Mouse (Mus musculus) heart, postnatal 4 days (tissue): ENCODE results near the gene Cdc26. TPM values are rescaled to one million over a fixed set of nuclear protein-coding genes. Genes with fewer than 3 reads are reported as not detected.

Experiments used
- DNase-seq: peaks from one replicate; pipeline ENCODE4 v3.0.0; 2021
- total RNA-seq, 2 experiments: library from RNA; stranded (reverse); gene quantifications; 2 replicates each; pipeline ENCODE4 v1.2.3; 2021

Cdc26 gene
- 10 to 100 TPM; 58.0 to 61.1 TPM for total RNA-seq

DNA sequence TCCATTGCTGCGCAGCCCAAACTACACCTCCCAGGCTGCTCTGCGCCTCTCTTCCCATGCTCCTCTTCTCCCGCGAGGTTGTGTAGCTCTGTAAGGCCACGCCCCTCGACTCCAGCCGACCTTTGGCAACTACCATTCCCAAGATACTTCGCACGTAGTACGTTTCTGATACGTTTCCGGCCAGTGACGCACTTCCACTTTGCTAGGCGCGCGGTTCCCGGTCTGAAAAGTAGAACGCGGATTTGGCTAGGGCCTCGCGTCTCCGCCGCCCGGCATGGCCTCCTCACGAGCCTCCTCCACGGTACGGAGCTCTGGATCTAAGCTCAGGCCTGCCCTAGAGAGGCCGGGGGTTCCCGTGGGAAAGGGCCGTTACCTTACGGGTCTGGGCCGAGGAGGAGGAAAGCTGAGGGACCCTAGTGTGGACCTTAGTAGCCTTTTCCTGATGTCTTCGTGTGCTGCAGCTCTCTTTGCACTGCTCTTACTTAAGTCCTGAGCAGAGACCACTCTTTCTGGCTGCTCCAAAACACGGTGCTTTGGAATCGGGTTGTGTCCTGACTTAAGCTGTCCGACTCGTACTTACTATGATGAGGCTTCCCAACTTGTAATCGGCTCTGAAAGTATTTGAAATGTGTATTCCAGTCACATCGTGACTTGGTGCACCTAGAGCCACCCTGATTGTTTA is at the start of gene Cdc26, which contains the start of gene Prpf4:
Gene Cdc26, minus strand, starts transcription at position 42 of the 682 bp plus-strand sequence.
Gene Prpf4, plus strand, starts transcription at position 197 of the 682 bp plus-strand sequence.
- DNase-seq: peak; percentile 98

DNA sequence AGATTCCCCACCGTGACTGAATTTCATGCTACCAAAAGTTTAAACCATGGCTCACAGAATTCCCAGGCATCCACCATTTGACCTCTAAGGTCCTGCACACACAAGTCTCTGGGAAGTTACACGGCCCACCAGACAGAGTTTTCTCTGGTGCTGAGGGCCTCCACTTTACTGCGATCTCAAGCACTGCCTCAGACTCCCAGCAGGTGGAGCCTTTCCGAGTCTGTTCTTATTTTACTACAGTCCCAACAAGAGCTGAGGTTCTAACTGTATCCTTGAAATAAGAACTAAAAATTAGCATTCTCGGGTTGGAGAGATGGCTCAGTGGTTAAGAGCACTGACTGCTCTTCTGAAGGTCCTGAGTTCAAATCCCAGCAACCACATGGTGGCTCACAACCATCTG is 46.6 kb upstream of the Cdc26 start:
- peak; percentile 60 for DNase-seq

DNA sequence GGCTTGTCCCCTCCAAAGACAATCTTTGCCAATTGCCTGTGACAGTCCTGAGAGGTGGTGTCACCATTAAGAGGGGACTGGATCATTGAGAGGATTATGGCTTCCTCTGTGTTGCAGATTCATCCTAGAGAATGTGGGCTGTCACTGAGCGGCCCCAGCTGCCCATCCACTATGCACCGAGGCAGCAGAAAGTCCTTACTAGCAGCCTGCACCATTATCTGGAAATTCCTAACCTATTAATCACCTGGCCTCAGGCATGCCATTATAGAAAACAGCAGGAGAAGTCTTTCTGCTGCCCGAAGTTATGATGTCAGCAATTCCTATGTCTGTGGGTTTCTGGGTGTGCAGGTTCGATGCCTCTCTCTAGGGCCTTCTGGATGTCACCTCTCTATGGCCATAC is 32.5 kb upstream of the Cdc26 start:
- no peak for DNase-seq

DNA sequence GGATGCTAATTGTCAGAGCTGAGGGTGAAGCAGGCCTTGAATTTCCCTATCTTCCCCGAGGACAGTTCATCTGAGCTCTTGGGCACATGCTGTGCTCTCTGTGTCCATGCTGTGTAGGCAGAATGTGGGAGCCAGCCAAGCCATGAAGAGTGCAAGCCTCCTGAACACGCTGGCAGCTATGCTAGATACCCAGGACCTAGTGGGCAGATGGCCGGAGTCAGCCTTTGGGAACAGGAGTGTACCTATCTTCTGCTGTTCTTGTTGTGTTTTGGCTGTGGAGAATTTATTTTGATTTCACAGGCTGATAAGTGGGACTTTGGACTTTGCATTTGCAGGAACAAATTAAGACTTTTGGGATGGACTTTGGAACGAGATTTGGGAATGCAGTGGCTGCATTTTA is 32.1 kb upstream of the Cdc26 start:
- no peak for DNase-seq

DNA sequence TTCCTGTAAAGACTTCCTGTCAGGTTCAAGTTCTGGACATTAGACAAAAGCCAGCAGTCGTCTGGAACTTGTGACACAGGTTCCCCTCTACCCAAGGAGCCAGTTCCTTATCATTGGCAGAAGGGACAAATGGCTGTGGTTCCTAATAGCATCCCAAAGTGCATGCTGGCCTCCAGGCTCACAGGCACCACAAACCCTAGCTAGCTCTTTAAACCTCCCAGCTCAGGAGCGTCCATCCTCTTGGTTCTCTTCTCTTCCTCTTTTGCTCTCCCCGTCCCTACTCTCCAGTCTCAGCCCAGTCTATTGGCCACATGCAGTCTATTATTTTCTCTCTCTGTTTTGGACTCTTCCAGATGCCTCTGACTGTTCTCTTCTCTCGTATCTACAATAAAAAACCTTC is 31.4 kb upstream of the Cdc26 start:
- no peak for DNase-seq

DNA sequence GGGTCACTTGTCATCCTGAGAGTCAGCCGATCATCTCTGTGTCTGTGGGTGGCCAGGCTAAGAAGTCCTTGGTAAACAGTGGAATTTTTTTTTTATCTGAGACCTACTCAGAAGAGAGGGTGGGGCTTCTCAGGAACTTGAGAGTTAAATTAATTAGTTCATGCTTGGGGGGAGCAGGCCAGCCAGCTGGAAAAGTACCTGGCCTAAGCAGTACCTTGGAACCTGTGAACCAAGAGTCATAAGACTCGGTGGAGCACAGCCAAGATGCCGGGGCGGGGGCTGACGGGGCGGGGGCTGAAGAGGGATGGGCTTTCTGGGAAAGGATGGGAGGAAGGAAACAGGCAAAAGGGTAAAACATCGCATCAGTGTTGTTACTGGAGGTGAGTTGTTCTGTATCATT is 29.4 kb upstream of the Cdc26 start:
- DNase-seq: no peak

DNA sequence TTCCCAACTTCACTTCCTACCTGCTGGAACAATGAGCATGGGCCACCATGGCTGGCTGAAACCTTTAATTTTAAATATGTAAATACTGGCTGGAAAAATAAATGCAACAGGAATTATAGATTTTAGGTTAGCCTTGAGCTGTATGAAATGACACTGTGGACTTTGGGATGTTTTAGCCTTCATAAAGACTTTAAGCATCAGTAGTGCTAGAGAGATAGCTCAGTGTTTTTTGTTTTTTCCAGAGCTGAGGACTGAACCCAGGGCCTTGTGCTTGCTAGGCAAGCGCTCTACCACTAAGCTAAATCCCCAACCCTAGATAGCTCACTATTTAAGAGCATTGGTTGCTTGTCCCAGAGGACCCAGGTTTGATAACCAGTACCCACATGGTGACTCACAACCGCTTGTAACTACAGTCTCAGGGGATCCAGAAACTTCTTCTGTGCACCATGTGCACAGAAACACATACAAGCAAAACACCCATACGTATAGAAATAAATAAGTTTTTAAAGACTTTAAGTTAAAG is 28.9 kb upstream of the Cdc26 start:
- no peak for DNase-seq

DNA sequence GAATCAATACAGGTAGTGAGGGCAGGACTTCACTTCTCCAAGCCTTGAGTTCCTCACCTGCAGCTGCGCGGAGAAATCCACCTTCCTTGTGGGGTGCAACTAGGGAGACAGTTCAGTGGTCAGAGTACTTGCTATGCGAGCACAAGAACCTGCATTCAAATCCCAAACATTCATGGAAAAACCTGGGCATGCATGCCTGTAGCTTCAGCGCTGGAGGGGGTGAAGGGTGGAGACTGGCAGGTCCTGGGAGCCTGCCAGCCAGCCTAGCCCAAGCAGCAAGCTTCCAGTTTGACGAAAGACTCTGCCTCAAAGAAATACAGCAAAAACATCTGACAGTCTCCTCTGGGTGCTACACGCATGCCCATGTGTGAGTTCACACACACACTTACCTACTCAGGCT is 26.6 kb upstream of the Cdc26 start, which contains the start of gene Rnf183:
Gene Rnf183, minus strand, starts transcription at position 172 of the 400 bp plus-strand sequence.
- no peak for DNase-seq

DNA sequence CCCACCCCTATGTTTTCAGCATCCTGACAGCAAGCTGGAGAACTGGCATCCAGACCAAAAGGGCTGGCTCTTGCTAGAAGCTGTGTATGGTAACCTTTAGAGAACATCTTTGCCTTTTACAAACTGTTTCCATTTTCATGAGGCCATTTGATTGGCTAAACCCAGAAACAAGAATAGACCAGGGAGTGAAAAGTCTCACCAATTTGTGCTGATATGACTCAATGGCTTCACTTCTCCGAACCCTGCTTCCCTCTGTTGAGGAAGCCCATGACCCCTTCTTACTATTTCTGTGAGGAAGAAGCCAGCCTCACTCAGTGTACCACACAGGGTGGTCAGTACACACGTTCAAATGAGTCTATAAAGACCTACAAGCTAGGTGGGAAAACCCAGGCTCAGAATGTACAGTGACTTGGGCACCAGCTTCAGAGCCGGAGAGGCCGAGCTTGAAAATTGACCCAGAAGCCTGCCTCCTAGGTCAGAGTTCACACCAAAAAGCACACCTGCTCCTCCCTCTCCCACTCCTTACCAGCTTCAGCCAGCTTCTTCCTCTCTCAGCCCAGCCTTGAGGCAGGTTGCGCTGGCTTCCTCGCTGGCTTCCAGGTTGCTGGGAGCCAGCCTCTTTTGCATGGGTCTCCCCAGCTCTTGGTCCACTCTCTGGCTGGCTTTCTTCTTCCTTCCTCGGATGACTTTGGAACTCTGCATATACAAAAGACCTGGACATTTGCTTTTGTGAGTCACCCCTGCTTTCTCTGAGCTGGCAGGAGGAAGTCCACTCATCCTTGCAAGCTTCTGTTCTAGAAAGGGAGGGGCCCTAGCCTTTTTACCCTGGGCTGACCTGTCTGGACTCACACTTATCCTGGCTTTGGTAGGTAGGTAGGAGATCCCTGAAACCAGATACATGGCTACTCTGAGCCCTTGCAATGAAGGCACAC is 25.8 kb upstream of the Cdc26 start:
- no peak for DNase-seq

DNA sequence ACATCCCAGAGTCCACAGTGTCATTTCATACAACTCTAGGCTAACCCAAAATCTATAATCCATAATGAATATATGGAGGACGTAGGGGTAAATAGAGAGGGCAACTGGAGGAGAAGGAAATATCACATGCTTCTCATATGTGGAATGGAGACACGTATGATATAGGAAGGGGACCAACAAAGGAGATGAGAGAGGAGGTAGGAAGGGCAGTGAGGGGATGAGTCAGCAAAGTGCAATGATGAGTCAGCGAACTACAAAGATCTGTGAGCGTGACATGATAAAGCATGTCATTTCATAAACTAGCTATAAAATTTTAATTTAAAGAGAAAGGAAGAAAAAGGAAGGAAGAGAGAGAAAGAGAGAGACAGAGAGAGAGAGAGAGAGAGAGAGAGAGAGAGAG is 23.1 kb upstream of the Cdc26 start:
- DNase-seq: no peak

DNA sequence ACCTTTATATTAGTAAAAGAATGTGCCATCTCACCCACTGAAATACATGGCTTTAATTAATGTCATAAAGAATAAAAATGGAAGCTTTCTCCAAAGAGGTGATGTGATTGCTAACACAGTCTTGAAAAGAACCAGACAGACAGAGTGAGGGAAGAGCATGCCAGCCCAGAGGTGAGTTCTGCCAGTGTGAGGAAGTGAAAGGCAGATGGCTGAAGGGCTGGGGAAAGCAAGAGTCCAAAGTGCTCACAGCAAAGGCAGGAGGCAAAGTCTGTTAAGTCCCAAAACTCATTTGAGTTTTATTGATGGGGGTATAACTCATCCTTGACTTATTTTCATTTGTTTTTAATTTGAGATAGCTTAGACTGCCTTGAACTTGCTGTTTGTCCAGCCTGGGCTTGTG is 22.2 kb upstream of the Cdc26 start:
- DNase-seq: no peak

DNA sequence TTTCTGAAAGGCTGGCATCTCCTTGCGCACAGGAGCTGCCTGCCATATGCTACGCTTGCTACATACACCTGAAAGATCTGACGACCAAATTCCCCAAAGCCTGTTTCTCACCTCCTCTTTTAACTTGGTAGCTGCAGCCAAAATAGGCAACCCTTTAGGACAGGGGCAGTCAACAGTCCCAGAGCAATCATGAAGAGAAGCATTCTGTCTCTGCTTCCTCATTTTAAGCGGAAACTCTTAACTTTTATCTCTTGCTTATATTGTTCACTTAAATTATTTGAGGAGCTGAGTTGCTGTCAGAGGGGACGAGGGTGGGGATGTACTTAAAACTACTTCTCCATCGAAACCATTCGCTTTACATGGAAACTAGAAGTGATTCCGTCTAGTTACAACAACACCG is 21.2 kb upstream of the Cdc26 start:
- DNase-seq: no peak

DNA sequence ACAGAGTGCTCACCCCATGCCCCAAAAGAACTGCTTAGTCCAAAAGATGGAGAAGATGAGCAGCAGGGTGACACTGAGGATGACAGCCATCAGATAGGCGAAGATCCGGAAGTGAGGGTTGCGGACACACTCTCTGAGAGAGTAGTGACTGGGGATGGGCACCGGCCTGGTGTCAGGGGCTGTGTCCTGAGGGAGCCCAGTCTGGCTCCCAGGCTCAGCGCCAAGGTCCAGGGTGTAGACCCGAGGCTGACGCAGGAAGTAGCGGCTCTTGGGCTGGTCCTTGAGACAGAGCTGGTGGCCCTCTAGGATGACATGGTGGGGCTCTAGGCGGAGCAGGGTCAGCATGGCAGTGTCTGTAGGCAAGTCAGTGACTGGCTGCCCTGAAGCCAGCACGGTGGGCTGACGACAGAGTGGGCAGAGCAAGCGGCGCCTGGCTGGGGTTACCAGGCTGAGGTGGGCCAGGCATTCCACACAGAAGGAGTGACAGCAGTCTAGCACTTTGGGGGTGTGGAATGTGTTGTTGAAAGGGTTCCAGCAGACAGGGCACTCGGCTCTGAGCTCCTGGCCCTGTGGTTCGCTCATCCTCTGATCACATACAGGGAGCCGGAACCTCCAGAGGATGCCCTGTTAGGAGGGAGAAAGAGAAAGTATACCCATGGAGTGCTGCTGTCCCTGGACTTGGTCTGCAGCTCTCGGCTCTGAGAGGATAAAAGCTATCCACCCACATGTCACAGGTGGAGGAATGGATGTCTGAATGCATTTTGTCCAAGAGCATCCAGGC is 19.7 kb upstream of the Cdc26 start:
- DNase-seq: no peak

DNA sequence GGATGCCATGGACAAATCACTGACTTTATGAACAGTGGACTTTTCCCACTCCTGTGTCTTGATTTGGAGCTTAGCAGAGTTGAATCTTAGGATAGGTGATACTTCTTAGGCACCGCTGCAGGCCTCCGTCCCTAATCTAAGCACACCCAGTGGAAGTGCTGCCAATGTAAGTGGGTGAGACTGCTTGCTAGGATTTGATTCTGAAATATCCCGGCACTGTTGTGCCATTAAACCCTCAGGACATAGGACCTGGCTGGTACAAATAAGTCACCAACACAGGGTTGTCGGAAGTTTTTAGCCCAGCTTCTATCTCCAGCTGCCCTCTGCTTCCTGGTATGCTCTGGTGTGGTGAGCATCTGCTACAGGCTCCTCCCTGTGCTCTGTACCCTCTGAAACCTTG is 17.4 kb upstream of the Cdc26 start:
- DNase-seq: no peak

DNA sequence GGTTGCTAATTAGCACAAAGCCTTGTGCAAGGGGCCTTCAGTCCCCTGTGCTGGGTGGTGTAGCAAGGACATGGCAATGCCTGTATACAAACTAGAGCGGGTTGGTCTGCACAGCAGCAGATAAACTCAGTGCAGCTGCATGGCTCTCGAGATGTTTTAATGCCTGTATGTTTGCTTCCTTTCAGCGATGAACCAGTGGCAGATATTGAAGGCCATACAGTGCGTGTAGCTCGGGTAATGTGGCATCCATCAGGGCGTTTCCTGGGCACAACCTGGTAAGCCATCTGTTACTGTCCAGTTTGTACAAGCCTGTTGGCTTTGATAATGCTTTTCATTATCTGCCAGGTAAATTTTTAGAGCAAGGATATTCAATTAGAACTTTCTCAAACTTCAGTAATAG is 10.6 kb upstream of the Cdc26 start:
- DNase-seq: no peak

DNA sequence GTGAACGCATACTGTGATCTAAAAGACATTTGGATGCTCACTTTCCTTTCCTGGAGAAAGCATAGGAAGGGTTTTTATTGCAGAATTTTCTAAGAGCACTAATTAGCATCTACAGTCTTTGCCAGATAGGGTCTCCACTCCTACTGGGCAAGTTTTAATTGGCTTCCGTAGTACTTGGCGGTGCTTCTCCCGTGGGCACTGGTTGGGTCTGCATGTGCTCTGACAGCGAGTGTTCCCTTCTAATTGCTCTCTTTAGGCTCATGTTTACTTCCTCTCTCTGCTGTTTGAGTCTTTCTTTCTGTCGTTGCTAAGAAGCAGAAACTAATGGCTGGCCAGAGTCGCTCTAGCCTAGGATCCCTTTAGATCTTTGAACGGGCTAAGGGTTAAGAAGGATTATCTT is 10.0 kb upstream of the Cdc26 start:
- DNase-seq: no peak

DNA sequence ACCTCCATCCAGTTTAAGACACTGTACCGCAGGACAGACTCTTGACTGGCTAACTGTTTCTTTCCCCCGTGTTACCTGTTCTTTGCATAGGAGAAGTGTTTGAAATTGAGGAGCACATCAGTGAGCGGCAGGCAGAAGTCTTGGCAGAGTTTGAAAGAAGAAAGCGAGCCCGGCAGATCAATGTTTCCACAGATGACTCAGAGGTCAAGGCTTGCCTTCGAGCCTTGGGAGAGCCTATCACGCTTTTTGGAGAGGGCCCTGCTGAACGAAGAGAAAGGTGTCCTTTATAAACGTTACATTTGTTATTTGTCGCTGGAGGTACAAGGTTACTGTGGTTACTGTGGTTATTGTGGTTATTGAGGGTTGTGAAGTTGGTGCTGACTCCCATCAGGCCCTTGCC is 3.2 kb upstream of the Cdc26 start:
- no peak for DNase-seq

DNA sequence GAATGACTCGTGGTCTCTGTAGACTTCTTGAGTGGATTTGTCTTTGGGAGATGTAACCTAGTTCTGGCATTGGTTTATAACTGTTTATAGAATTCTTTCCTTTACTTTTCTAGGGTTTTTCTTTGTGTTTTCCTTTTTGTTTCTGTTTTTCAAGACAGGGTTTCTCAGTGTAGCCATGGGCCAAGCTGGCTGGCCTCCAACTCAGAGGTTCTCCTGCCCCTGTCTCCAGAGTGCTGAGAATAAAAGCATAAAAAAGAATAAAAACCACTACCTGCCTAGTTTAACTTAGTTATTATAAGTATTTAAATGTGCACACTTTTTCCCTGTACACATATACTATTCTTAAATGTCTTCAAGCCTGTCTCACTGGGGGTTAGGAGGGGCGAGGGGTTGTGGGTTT is 1.9 kb upstream of the Cdc26 start:
- DNase-seq: no peak

DNA sequence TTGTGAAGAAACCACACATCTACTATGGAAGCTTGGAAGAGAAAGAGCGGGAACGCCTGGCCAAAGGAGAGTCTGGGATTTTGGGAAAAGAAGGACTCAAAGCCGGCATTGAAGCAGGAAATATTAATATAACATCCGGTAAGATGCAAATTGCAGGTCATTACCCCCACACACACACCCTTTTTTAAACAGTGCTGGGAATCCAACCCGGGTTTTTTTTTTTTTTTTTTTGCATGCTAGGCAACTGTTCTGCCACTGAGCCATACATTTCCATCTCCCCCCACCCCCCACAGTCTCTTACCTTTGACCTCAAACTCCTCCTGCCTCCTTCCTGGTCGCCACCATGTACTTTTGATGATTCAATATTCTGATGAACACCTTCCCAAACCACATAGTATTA is 1.2 kb upstream of the Cdc26 start:
- DNase-seq: no peak

DNA sequence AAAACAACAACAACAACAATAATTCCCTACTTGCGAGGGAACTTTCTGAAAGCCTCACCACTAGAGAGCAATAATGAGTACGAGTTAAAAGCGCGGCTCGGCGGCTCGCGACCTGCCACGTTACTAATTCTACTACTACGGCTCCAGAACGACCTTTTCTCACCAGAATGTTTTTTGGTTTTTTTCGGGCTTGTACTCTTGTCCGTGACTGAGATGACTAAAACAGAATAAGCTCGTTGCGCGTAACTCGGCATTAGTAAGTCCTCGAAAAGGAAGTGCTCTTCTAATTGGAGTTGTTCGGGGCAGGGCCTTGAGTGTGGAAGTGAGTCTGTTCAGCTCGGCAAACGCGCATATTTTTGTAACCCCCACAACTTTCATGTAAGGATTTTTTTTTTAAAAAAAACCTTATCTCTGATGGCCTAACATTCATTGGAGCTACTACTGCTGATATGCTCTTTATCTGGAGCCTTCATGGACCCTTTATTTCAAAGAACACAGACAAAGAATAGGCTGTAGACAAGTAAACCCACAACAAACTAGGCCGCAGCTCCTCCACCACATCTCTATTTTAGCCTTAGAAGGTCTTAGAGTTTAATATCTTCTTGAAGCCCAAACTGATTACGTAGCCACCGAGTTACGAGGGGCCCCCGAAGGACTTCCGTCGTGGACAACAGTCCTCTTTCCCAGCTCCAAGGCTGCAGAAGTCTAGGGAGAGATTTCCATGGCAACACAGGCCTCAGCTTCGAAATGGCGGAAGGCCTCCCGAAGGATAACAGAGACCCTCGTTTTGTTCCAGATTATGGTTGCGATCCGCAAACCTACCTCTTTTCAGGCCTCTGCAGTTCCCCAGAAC is 486 bp downstream of the Cdc26 start:
- peak; percentile 60 for DNase-seq

DNA sequence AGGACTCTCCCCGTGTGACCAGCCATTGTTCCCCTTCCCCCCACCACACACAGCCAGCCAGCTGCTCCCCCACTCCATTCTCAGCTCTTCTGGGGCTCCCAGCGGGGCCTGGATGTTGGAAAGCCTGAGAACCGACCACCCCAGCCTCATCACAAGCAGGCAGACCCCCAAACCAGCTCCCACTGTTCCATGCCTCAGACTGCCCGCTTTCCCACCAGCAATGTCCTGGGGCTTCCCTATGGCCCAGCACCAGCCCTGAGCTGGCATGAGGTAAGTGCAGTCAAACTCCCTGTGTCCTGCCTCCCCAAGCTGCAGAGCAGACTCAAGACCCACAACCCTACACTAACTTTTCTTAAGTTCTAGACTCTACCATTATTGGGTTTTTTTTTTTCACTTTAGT is 2.3 kb downstream of the Cdc26 start:
- no peak for DNase-seq

DNA sequence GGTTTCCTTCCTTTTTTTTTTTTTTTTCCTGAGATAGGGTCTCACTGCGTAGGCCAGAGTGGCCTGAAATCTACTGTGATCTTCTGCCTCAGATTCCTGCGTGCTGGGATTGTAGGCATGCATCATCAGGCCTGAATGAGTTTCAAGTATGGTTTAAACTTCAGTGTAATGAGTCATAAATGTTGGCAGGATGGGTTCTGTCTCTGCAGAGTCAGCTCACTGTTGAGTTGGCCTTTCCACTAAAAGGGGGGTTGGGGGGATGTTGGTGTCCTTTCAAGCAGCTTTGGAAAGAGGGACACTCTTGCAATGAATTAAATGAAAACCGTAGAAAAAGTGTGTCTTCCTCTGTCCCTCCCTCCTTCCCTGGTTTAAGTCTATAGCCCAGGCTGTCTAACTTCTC is 9.5 kb downstream of the Cdc26 start:
- DNase-seq: no peak
